Mouse (Mus musculus) activated CD4-positive, CD25-positive, alpha-beta regulatory T cell, adult 4 months (primary cell): ENCODE data around the gene Cwf19l1. TPM values are rescaled to one million over a fixed set of nuclear protein-coding genes. Genes with fewer than 3 reads are reported as not detected.

ENCODE experiments used
- ATAC-seq: one replicate; pipeline ENCODE4 v1.8.0; 2017
- polyA plus RNA-seq, 2 experiments: library from polyadenylated mRNA; unstranded; fragments of 100-300 nt; shearing (Covaris generic); gene quantifications; one replicate each; pipeline ENCODE4 v1.2.1; 2017

Gene Cwf19l1
- polyA plus RNA-seq, 2 experiments from 2014 or later = 25.7 to 31.2 TPM

- ATAC-seq = no peak
Measured at GRCm38 (mm10) chr19:44110356-44110755, 25.3 kb downstream of the Cwf19l1 start.

- ATAC-seq = no peak
Measured at GRCm38 (mm10) chr19:44108996-44109395, 26.7 kb downstream of the Cwf19l1 start.

GRCm38 (mm10) chr19:44107661-44108521 is 27.8 kb downstream of the Cwf19l1 start:
- no peak for ATAC-seq

- ATAC-seq = peak; percentile 99
Measured at GRCm38 (mm10) chr19:44106831-44107660, 28.6 kb downstream of the Cwf19l1 start, which contains the start of gene Chuk. Chuk (minus strand) TSS chr19:44107480.

- no peak for ATAC-seq
Measured at GRCm38 (mm10) chr19:44104393-44104792, 31.3 kb downstream of the Cwf19l1 start.

GRCm38 (mm10) chr19:44103001-44103400 is 32.7 kb downstream of the Cwf19l1 start:
- no peak for ATAC-seq

GRCm38 (mm10) chr19:44100840-44101239 is 34.8 kb downstream of the Cwf19l1 start:
- no peak for ATAC-seq

GRCm38 (mm10) chr19:44086278-44086677 is 49.4 kb downstream of the Cwf19l1 start:
- ATAC-seq = no peak

GRCm38 (mm10) chr19:44080920-44081319 is 54.8 kb downstream of the Cwf19l1 start:
- ATAC-seq = no peak

- ATAC-seq = no peak
Measured at GRCm38 (mm10) chr19:44080023-44080422, 55.7 kb downstream of the Cwf19l1 start.

- ATAC-seq = no peak
Measured at GRCm38 (mm10) chr19:44077024-44077423, 58.7 kb downstream of the Cwf19l1 start.

- ATAC-seq = no peak
Measured at GRCm38 (mm10) chr19:44076457-44076856, 59.2 kb downstream of the Cwf19l1 start.

- ATAC-seq = no peak
Measured at GRCm38 (mm10) chr19:44074986-44075385, 60.7 kb downstream of the Cwf19l1 start.

GRCm38 (mm10) chr19:44071166-44071565 is 64.5 kb downstream of the Cwf19l1 start:
- ATAC-seq = no peak

- ATAC-seq = no peak
Measured at GRCm38 (mm10) chr19:44069914-44070232, 65.8 kb downstream of the Cwf19l1 start.

- peak; percentile 71 for ATAC-seq
Measured at GRCm38 (mm10) chr19:44069121-44069913, 66.4 kb downstream of the Cwf19l1 start, which contains the start of gene Erlin1. Erlin1 (minus strand) TSS chr19:44069785.

GRCm38 (mm10) chr19:44068232-44068631 is 67.4 kb downstream of the Cwf19l1 start:
- no peak for ATAC-seq

- ATAC-seq = no peak
Measured at GRCm38 (mm10) chr19:44067323-44068049, 68.2 kb downstream of the Cwf19l1 start.

GRCm38 (mm10) chr19:44064734-44065133 is 70.9 kb downstream of the Cwf19l1 start:
- no peak for ATAC-seq

- no peak for ATAC-seq
Measured at GRCm38 (mm10) chr19:44063773-44064172, 71.9 kb downstream of the Cwf19l1 start.

GRCm38 (mm10) chr19:44060226-44060625 is 75.5 kb downstream of the Cwf19l1 start:
- no peak for ATAC-seq
